Mouse (Mus musculus) ES-E14 (cell line): Measurements from ENCODE around the gene Srebf1.

Source experiments
- CHD2 ChIP-seq: IDR thresholded peaks from 2 replicates; pipeline ENCODE4 v1.6.1; 2014; ENCODE audit warnings: mild to moderate bottlenecking, low read depth, low read length, inconsistent platforms
- HCFC1 ChIP-seq: IDR thresholded peaks from 2 replicates; pipeline ENCODE4 v1.6.1; 2012; ENCODE audit warnings: low read length, inconsistent platforms, borderline replicate concordance; ENCODE audit not compliant: insufficient read depth

DNA sequence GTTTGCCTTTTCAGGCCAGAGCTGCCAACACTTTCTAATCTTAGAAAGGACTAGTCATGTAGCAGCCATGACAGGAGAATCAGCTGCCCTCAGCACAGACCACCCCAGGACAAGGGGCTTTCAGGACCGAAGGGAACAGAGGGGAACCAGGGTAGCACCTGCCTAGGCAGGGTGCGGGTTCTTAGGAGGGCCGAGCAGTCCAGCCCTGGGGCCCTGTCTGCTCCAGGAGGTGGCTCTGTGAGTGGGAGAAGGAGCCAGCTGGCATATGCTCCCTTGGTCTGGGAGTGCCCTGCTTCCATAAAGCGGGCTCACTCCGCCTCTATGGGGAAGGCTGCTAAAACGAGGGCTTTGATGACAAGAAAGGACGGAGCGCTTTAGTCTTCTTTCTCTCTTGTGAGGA lies 10.9 kb upstream of the Srebf1 start:
- TF ChIP-seq CHD2 (no peak), HCFC1 (no peak)
